In the genomic region with DNA sequence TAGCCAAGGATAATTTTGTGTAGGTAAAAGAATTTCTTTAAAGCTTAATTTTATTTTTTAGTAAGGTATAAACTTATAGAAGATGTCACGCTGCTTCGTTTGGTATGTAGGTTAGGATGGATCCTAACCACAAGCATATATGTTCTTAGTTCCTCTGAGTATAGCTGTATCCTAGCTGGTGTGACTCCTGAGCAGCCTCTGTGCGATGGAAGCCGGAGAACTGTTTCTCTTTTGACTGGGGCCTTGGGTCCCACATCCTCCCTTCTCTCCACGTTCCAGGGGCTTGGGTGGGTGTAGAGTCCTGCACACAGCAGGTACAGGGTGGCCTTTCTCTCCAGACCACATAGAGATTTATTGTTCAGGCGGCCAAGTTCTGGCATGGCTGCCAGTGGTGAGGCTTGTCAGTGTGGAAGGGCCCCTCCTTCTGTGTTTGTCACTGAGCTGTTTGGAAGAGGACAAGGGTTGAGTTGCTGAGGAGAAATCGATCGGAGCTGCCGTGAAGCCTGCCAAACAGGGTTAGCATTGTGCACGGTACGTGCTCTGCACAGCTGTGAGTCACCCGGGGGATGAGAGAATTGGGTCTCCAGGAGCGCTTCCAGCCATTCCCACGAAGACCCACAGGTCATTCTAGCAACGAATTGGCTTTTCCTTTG, we compare ENCODE assay signal across 9 mouse cellular contexts. TPM values are rescaled to one million over a fixed set of nuclear protein-coding genes. Genes with fewer than 3 reads are reported as not detected.
DNase-seq lines count a peak whose midpoint lies in the region; ATAC-seq and TF ChIP-seq lines count a peak whose summit lies in the region.
"Had no signal": no experiment of that assay in that cellular context is flagged by ENCODE, and none has a peak within 500 bp of the region (broad histone marks: within the 10 kb centered on the region; RNA-seq: fewer than 3 reads in every experiment).

No protein-coding gene starts in this region.

- no peaks in the 10 kb centered on the region for H3K36me3 ChIP-seq in intestine, embryonic 14.5 days (ENCODE audit: control insufficient read depth, insufficient read depth, low read length)
- H3K36me3 ChIP-seq in liver, postnatal 0 days (replicated peaks; ENCODE audit: insufficient read depth, low read length): no peaks in the 10 kb centered on the region

- H3K27me3 ChIP-seq in intestine, embryonic 14.5 days (replicated peaks; ENCODE audit: control insufficient read depth, insufficient read depth, low read length): no peaks in the 10 kb centered on the region; the same call in 1 of the 2 replicates
- H3K27me3 ChIP-seq in liver, postnatal 0 days (ENCODE audit: insufficient read depth, low read length): peaks cover under 1% of the 10 kb centered on the region; the same call in 1 of the 2 replicates

- ATAC-seq in intestine, embryonic 14.5 days (replicated peaks; ENCODE audit: low FRiP score, low TSS enrichment, low read depth): peak; percentile 90
- ATAC-seq in liver, postnatal 0 days: peak; percentile 99

- H3K4me2 ChIP-seq in intestine, embryonic 14.5 days (ENCODE audit: low read length): no peak overlapping the region
- peak overlapping the region; percentile 48 for H3K4me2 ChIP-seq in liver, postnatal 0 days (ENCODE audit: low read depth, low read length)

- peak; percentile 23 to 41 for DNase-seq in urinary bladder, adult 18-20 months (ENCODE audit: low spot score in 2 of 2)
- no peak for DNase-seq in urinary bladder, adult 2 months (ENCODE audit: low spot score)
- peak; percentile 66 for DNase-seq in intestine, embryonic 14.5 days (ENCODE audit: low spot score)
- DNase-seq in liver, postnatal 0 days: peak; percentile 73
- no peak for DNase-seq in c-Kit-positive CD71-positive TER-119-positive erythroid progenitor cells, embryonic 14.5 days (ENCODE audit: low spot score)
- no peak for DNase-seq in lung, postnatal 14 days
- no peak for DNase-seq in kidney, postnatal 14 days
- DNase-seq in spleen, adult 12 weeks (ENCODE audit: low spot score): no peak

- no peaks in the 10 kb centered on the region for H3K9me3 ChIP-seq in intestine, embryonic 14.5 days (ENCODE audit: control insufficient read depth, low read length)
- H3K9me3 ChIP-seq in liver, postnatal 0 days (ENCODE audit: low read length): no peaks in the 10 kb centered on the region

- no peak overlapping the region for H3K9ac ChIP-seq in intestine, embryonic 14.5 days (ENCODE audit: low read length)
- H3K9ac ChIP-seq in liver, postnatal 0 days (replicated peaks): no peak overlapping the region

- TF ChIP-seq EP300 in liver, postnatal 0 days (IDR thresholded peaks at IDR 0.05; ENCODE audit: low read depth): peak; percentile 32; the same call in 1 of the 2 replicates

- 63% methylated on average over 15 of the region's 15 CpGs for WGBS in intestine, embryonic 14.5 days
- WGBS in liver, postnatal 0 days (ENCODE audit: insufficient replicate concordance): 56% methylated on average over 15 of the region's 15 CpGs

- TF ChIP-seq CTCF in liver, postnatal 0 days (IDR thresholded peaks at IDR 0.05; ENCODE audit: low read depth): no peak

- H3K27ac ChIP-seq in intestine, embryonic 14.5 days (ENCODE audit: low read depth): 0 out of 2 replicates have a peak overlapping the region, but pooled peaks have one; percentile 49
- H3K27ac ChIP-seq in liver, postnatal 0 days (ENCODE audit: low read depth): peak overlapping the region; percentile 82

- H3K4me3 ChIP-seq in intestine, embryonic 14.5 days (ENCODE audit: low read depth, low read length): no peak overlapping the region
- H3K4me3 ChIP-seq in liver, postnatal 0 days (ENCODE audit: low read depth, low read length): no peak overlapping the region
- H3K4me3 ChIP-seq: myocyte had no signal

- H3K4me1 ChIP-seq in intestine, embryonic 14.5 days (replicated peaks; ENCODE audit: control insufficient read depth, insufficient read depth, low read length): no peaks in the 10 kb centered on the region
- peaks cover 12% of the 10 kb centered on the region; the same call in 1 of the 2 replicates for H3K4me1 ChIP-seq in liver, postnatal 0 days (ENCODE audit: insufficient read depth)

RNA-seq across cellular contexts. Expression of gene Smoc1, which starts 6.9 kb away (rescaled TPM):
- 9.5 and 9.8 TPM in 2 replicates for polyA plus RNA-seq in urinary bladder, adult 2 months (2012; rRNA removed)
- polyA plus RNA-seq in intestine, embryonic 14.5 days (2014; fragmentation: Nextera tagmentation; extraction: Ambion mirVana): 8.8 and 10.9 TPM in 2 replicates
- polyA plus RNA-seq in liver, postnatal 0 days (2015; fragmentation: Nextera tagmentation; extraction: Ambion mirVana): 12.3 and 15.5 TPM in 2 replicates

Comparison
In these comparisons a context has a peak if more than half of its experiments do, and no peak if none do; other contexts are left out.
1. DNase-seq: peak in urinary bladder, adult 18-20 months (2 of 2), intestine, embryonic 14.5 days (single experiment) and liver, postnatal 0 days (single experiment); none in urinary bladder, adult 2 months (single experiment), c-Kit-positive CD71-positive TER-119-positive erythroid progenitor cells, embryonic 14.5 days (single experiment), lung, postnatal 14 days (single experiment), kidney, postnatal 14 days (single experiment) and spleen, adult 12 weeks (single experiment).